Mouse (Mus musculus) bone marrow macrophage, adult 2 months (primary cell): ENCODE measurements around the gene Cox7a2.

Source experiments
- CTCF ChIP-seq: IDR thresholded peaks from 2 replicates; pipeline ENCODE4 v1.5.1; 2012; ENCODE audit warnings: low read depth, mild to moderate bottlenecking, low read length, moderate library complexity
- POLR2A ChIP-seq: IDR thresholded peaks from 2 replicates; pipeline ENCODE4 v1.6.1; 2012; ENCODE audit warnings: mild to moderate bottlenecking, low read depth, low read length, borderline replicate concordance

DNA sequence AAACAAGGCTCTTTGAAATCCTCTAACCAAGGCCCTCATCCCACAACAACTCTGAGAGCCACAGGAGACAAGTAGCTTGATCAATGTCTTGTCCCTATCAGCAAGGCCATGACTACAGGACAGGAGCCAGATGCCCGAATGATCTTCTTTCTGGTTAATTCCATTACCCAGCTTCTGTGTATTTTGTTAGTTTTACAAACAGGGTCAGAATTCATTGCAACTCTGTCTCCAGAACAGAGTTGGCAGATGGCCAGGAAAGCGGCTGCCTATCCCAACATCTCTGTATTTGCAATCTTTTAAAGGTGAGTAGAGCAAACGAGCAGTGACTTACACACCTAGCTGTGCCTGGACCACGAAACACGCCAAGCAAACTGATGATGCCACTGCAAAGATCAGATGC lies 29.4 kb downstream of the Cox7a2 start:
- TF ChIP-seq CTCF (no peak), POLR2A (no peak)
